Mouse (Mus musculus): ENCODE data around the gene Zfp599. TPM values are rescaled to one million over a fixed set of nuclear protein-coding genes. Genes with fewer than 3 reads are reported as not detected.
"Not testable (repeated sequence)": the region's sequence is repeated elsewhere in the genome, so short reads cannot be mapped to it uniquely, and the experiment has no call there.

Gene Zfp599
- total RNA-seq, 1 experiment, result 11.3 TPM

DNA sequence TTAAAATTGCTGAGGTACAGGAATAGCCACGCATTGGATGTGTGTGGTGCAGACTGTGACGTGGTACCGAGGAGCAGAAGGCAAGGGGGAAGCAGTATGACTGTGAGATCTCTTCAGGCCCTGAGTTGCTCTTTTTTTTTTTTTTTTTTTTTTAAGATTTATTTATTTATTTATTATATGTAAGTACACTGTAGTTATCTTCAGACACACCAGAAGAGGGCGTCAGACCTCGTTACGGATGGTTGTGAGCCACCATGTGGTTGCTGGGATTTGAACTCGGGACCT lies 33.4 kb downstream of the Zfp599 start:
- peak overlapping the region; percentile 94 for H3K27ac ChIP-seq (ENCODE audit: insufficient read depth, low read depth, low read length, poor library complexity, severe bottlenecking)
- TF ChIP-seq ZNF384 (IDR thresholded peaks at IDR 0.05; ENCODE audit: low read depth, low read length), result peak; percentile 68
- not testable (repeated sequence) for H3K9me3 ChIP-seq (ENCODE audit: control insufficient read depth, insufficient read depth, low read depth, low read length); H3K4me1 ChIP-seq (ENCODE audit: control insufficient read depth in 2 of 2, insufficient read depth in 2 of 2, low read length in 2 of 2, poor library complexity in 1 of 2); DNase-seq (ENCODE audit: low read depth, low spot score); H3K36me3 ChIP-seq (ENCODE audit: control insufficient read depth, insufficient read depth, low read length, poor library complexity, severe bottlenecking)
- H3K9ac ChIP-seq (ENCODE audit: insufficient read depth, low read depth, low read length, poor library complexity, severe bottlenecking), result peak overlapping the region; percentile 84; the same call in 1 of the 2 replicates
- peak overlapping the region; percentile 93 to 99 for H3K4me3 ChIP-seq (ENCODE audit: insufficient read depth in 1 of 2, low read depth in 1 of 2, low read length in 2 of 2, poor library complexity in 1 of 2, severe bottlenecking in 1 of 2)
- in situ Hi-C loops (cut with MboI; ENCODE audit: low sequenced_read_pairs in 2 of 2, unreplicated experiment in 2 of 2), result loop anchor here in 1 of 2 experiments (10.0 kb wide), 1 partner anchor 442 kb away; no protein-coding TSS in a partner anchor

DNA sequence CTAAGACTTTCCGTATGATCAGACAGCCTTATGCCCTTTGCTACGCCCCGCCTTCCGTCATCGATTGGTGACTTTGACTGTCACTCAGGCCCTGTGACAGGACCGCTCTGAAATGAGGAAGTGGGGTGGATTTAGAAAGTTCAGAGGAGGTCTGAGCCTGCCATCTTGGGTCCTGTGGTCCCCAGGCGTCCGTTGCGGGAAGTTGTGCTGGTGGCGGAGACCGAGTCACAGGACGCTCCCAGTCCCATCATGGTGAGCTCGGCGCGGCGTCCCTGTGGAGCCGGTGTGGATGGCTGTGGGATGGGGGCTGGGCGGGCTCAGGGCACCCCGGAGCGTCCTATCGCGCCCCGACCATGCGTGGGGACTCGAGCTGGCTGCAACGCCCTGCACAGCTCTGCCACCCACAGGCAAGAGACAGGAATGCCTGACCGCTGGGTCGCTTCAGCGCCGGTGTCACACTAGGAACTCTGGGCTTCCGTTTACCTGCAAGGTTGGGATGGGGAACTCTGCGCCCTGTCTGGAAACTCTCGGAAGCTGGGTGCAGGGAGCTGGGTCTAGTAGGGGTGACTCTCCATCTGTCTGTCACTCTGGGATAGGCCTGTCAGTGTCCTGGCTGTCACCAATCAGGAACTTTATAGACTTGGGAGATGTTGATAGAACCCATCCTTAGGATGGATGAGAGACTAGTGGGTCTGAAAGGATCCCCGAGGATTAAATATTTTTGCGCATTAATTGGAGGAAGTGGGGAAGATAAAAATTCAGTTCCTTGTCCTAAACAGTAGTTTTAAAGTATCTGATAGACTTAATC lies 33.9 kb downstream of the Zfp599 start, which contains the start of gene Zfp809:
Gene Zfp809, plus strand, starts transcription at position 134 of the 808 bp plus-strand sequence.
- peak within 1 kb of the TSS; percentile 99 for H3K9ac ChIP-seq (ENCODE audit: insufficient read depth, low read depth, low read length, poor library complexity, severe bottlenecking)
- H3K36me3 ChIP-seq (ENCODE audit: control insufficient read depth, insufficient read depth, low read length, poor library complexity, severe bottlenecking), result no peaks in the 10 kb centered on the region; the same call in 1 of the 2 replicates
- peaks cover 0 to 1% of the 10 kb centered on the region in 2 experiments; a peak in 1 of 4 replicates for H3K4me1 ChIP-seq (ENCODE audit: control insufficient read depth in 2 of 2, insufficient read depth in 2 of 2, low read length in 2 of 2, poor library complexity in 1 of 2)
- no peaks in the 10 kb centered on the region for H3K9me3 ChIP-seq (ENCODE audit: control insufficient read depth, insufficient read depth, low read depth, low read length)
- H3K4me3 ChIP-seq (ENCODE audit: insufficient read depth in 1 of 2, low read depth in 1 of 2, low read length in 2 of 2, poor library complexity in 1 of 2, severe bottlenecking in 1 of 2), result peak within 1 kb of the TSS; percentile 93 to 99
- H3K27ac ChIP-seq (ENCODE audit: insufficient read depth, low read depth, low read length, poor library complexity, severe bottlenecking), result peak within 1 kb of the TSS; percentile 94
- peak; percentile 99 for DNase-seq (ENCODE audit: low read depth, low spot score)
- in situ Hi-C loops (cut with MboI; ENCODE audit: low sequenced_read_pairs in 2 of 2, unreplicated experiment in 2 of 2), result loop anchor here in 1 of 2 experiments (10.0 kb wide), 1 partner anchor 441 kb away; no protein-coding TSS in a partner anchor
- TF ChIP-seq HCFC1 (IDR thresholded peaks at IDR 0.05; ENCODE audit: borderline replicate concordance, insufficient read depth, low read length) (no peak), CHD2 (IDR thresholded peaks at IDR 0.05; ENCODE audit: low read depth, low read length) (peak; percentile 84)

DNA sequence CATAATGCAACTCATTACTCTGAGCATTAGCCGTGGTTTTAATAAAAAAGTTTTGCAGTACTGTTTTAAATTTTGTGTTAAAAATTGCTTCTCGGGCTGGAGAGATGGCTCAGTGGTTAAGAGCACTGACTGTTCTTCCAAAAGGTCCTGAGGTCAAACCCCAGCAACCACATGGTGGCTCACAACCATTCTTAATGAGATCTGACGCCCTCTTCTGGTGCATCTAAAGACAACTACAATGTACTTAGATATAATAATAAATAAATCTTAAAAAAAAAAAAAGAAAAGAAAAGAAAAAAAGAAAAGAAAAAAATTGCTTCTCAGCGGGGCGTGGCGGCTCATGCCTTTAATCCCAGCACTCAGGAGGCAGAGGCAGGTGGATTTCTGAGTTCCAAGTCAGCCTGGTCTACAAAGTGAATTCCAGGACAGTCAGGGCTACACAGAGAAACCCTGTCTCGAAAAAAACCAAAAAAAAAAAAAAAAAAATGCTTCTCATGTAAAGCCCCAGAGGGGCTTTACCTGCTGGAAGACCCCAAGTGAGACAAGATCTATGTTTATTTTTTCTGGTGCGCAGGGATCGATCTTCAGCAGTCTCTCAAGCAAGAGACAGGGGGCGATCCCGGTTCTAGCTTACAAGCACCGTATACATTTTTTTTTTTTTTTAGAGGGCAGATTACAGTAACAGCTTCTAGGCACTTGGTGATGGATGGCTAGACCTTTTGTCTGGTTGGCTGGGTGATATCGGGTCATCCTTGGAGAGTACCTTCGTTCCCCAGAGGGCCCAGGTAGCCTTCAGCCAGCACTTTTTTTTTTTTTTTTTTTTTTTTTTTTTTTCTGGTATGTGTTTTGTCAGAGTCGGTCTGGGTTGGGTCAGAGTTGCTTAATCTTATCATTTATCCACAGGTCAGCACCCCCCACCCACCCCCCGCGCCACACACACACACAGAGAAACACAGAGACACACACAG lies 34.9 kb downstream of the Zfp599 start:
- H3K4me1 ChIP-seq (ENCODE audit: control insufficient read depth in 2 of 2, insufficient read depth in 2 of 2, low read length in 2 of 2, poor library complexity in 1 of 2), result peaks cover 0 to 1% of the 10 kb centered on the region in 2 experiments; a peak in 1 of 4 replicates
- peak overlapping the region; percentile 93 to 99 for H3K4me3 ChIP-seq (ENCODE audit: insufficient read depth in 1 of 2, low read depth in 1 of 2, low read length in 2 of 2, poor library complexity in 1 of 2, severe bottlenecking in 1 of 2)
- in situ Hi-C loops (cut with MboI; ENCODE audit: low sequenced_read_pairs in 2 of 2, unreplicated experiment in 2 of 2), result loop anchor here in 1 of 2 experiments (10.0 kb wide), 1 partner anchor 440 kb away; no protein-coding TSS in a partner anchor
- DNase-seq (ENCODE audit: low read depth, low spot score), result no peak
- H3K36me3 ChIP-seq (ENCODE audit: control insufficient read depth, insufficient read depth, low read length, poor library complexity, severe bottlenecking), result no peaks in the 10 kb centered on the region; the same call in 1 of the 2 replicates
- peak overlapping the region; percentile 55; the same call in 1 of the 2 replicates for H3K27ac ChIP-seq (ENCODE audit: insufficient read depth, low read depth, low read length, poor library complexity, severe bottlenecking)
- no peaks in the 10 kb centered on the region for H3K9me3 ChIP-seq (ENCODE audit: control insufficient read depth, insufficient read depth, low read depth, low read length)
- peak; percentile 98 for TF ChIP-seq ZNF384 (IDR thresholded peaks at IDR 0.05; ENCODE audit: low read depth, low read length)
- TF ChIP-seq MAFK (IDR thresholded peaks at IDR 0.05; ENCODE audit: insufficient read depth, low read depth, low read length), result no peak
- peak overlapping the region; percentile 58; the same call in 1 of the 2 replicates for H3K9ac ChIP-seq (ENCODE audit: insufficient read depth, low read depth, low read length, poor library complexity, severe bottlenecking)

DNA sequence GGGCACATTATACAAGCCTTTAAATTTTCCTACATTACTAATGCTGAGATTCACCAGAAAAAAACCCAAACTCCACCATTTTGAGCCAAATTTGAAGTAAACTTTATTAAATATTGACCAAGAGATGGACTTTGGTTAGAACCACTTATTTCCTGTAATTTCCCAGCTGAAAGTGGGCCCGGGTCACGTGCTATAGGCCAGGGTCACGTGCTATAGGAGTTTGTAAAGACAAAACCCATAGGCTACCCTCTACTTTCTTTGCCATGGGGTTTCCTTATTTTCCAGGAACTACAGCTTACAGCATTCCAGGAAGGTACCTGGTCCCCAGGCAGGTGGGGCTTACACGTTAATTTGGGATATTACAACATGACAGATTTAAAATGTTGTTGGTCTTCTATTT lies 35.6 kb downstream of the Zfp599 start:
- H3K27ac ChIP-seq (ENCODE audit: insufficient read depth, low read depth, low read length, poor library complexity, severe bottlenecking), result no peak overlapping the region
- in situ Hi-C loops (cut with MboI; ENCODE audit: low sequenced_read_pairs in 2 of 2, unreplicated experiment in 2 of 2), result loop anchor here in 1 of 2 experiments (10.0 kb wide), 1 partner anchor 439 kb away; no protein-coding TSS in a partner anchor
- no peaks in the 10 kb centered on the region; the same call in 1 of the 2 replicates for H3K36me3 ChIP-seq (ENCODE audit: control insufficient read depth, insufficient read depth, low read length, poor library complexity, severe bottlenecking)
- no peak overlapping the region for H3K4me3 ChIP-seq (ENCODE audit: insufficient read depth in 1 of 2, low read depth in 1 of 2, low read length in 2 of 2, poor library complexity in 1 of 2, severe bottlenecking in 1 of 2)
- no peak overlapping the region; the same call in 1 of the 2 replicates for H3K9ac ChIP-seq (ENCODE audit: insufficient read depth, low read depth, low read length, poor library complexity, severe bottlenecking)
- no peaks in the 10 kb centered on the region for H3K4me1 ChIP-seq (ENCODE audit: control insufficient read depth in 2 of 2, insufficient read depth in 2 of 2, low read length in 2 of 2, poor library complexity in 1 of 2)
- TF ChIP-seq ZC3H11A (IDR thresholded peaks at IDR 0.05; ENCODE audit: borderline replicate concordance, low read depth, low read length), result no peak
- TF ChIP-seq HCFC1 (IDR thresholded peaks at IDR 0.05; ENCODE audit: borderline replicate concordance, insufficient read depth, low read length), result no peak
- TF ChIP-seq CHD2 (IDR thresholded peaks at IDR 0.05; ENCODE audit: low read depth, low read length), result no peak
- TF ChIP-seq ZNF384 (IDR thresholded peaks at IDR 0.05; ENCODE audit: low read depth, low read length), result no peak
- no peak for TF ChIP-seq MAFK (IDR thresholded peaks at IDR 0.05; ENCODE audit: insufficient read depth, low read depth, low read length)
- H3K9me3 ChIP-seq (ENCODE audit: control insufficient read depth, insufficient read depth, low read depth, low read length), result no peaks in the 10 kb centered on the region
- DNase-seq (ENCODE audit: low read depth, low spot score), result no peak

Measured in ES-E14 (cell line).